Mouse (Mus musculus) neural tube, embryonic 14.5 days (tissue): ENCODE results near the gene Nin. TPM values are rescaled to one million over a fixed set of nuclear protein-coding genes. Genes with fewer than 3 reads are reported as not detected.

Experiments used
- ATAC-seq: fragments of 200-750 bp; cut with Nextera tagmentation; 2 replicates; pipeline ENCODE4 v1.8.0; 2017; ENCODE audit warnings: low read depth, mild to moderate bottlenecking, moderate TSS enrichment, moderate library complexity
- H3K27ac ChIP-seq: fragments of 300-500 bp; sonication (generic); 2 replicates; pipeline ENCODE4 v1.5.1; 2014; ENCODE audit warnings: low read depth, mild to moderate bottlenecking, control low read depth, low read length, moderate library complexity, mixed read lengths
- H3K27me3 ChIP-seq: fragments of 300-500 bp; sonication (generic); 2 replicates; pipeline ENCODE4 v1.6.1; 2014; ENCODE audit warnings: low read length; ENCODE audit not compliant: control insufficient read depth, insufficient read depth
- H3K36me3 ChIP-seq: fragments of 300-500 bp; sonication (generic); 2 replicates; pipeline ENCODE4 v1.6.1; 2014; ENCODE audit warnings: low read length, mixed read lengths; ENCODE audit not compliant: control insufficient read depth, insufficient read depth
- H3K4me1 ChIP-seq: fragments of 300-500 bp; sonication (generic); 2 replicates; pipeline ENCODE4 v1.6.1; 2014; ENCODE audit warnings: low read length; ENCODE audit not compliant: control insufficient read depth, insufficient read depth
- H3K4me2 ChIP-seq: fragments of 300-500 bp; sonication (generic); 2 replicates; pipeline ENCODE4 v1.6.1; 2014; ENCODE audit warnings: mild to moderate bottlenecking, low read depth, low read length, control low read depth
- H3K4me3 ChIP-seq: fragments of 300-500 bp; sonication (generic); 2 replicates; pipeline ENCODE4 v1.5.1; 2014; ENCODE audit warnings: low read depth, low read length, control low read depth, mixed read lengths
- H3K9ac ChIP-seq: fragments of 300-500 bp; sonication (generic); replicated peaks from 2 replicates; pipeline ENCODE4 v1.6.1; 2014; ENCODE audit warnings: low read depth, mild to moderate bottlenecking, control low read depth, low read length, mixed read lengths
- H3K9me3 ChIP-seq: fragments of 300-500 bp; sonication (generic); 2 replicates; pipeline ENCODE4 v1.6.1; 2016; ENCODE audit warnings: low read length; ENCODE audit not compliant: control insufficient read depth
- WGBS: fragments of 180-500 bp; shearing (Covaris S2); extraction: QIAGEN DNeasy Blood & Tissue Kit; methylation state at CpG from one replicate; pipeline ENCODE4 v1.1.7; 2014; 5-methylcytosine and 5-hydroxymethylcytosine counted together
- polyA plus RNA-seq: library from polyadenylated mRNA; unstranded; fragments of >200 nt; fragmentation: Nextera tagmentation; extraction: Ambion mirVana; gene quantifications from 2 replicates; pipeline ENCODE4 v1.2.1, GENCODE M21; 2014

The Nin gene
- polyA plus RNA-seq, 1 experiment from 2014 or later, result 13.9 TPM

GRCm38 (mm10) chr12:70082485-70082884 is 31.0 kb downstream of the Nin start:
- H3K9ac ChIP-seq, result no peak overlapping the region

GRCm38 (mm10) chr12:70078471-70079025 is 35.0 kb downstream of the Nin start:
- ATAC-seq, result no peak
- WGBS, result 93% methylated on average over 7 of the region's 7 CpGs
- Histone ChIP-seq H3K36me3 (no peaks in the 10 kb centered on the region), H3K9me3 (no peaks in the 10 kb centered on the region), H3K27me3 (no peaks in the 10 kb centered on the region), H3K27ac (no peak overlapping the region), H3K4me2 (no peak overlapping the region), H3K4me1 (no peaks in the 10 kb centered on the region), H3K4me3 (no peak overlapping the region), H3K9ac (no peak overlapping the region)

More at GRCm38 (mm10) chr12:70082485-70082884, 31.0 kb downstream of the Nin start:
- no peaks in the 10 kb centered on the region for H3K4me1 ChIP-seq
- no peak overlapping the region for H3K4me2 ChIP-seq
- H3K27me3 ChIP-seq, result no peaks in the 10 kb centered on the region
- no peak overlapping the region for H3K4me3 ChIP-seq
- no peak overlapping the region for H3K27ac ChIP-seq
- ATAC-seq, result no peak
- H3K9me3 ChIP-seq, result no peaks in the 10 kb centered on the region
- 92% methylated on average over 9 of the region's 9 CpGs for WGBS
- no peaks in the 10 kb centered on the region for H3K36me3 ChIP-seq

GRCm38 (mm10) chr12:70076493-70076892 is 37.0 kb downstream of the Nin start:
- ATAC-seq, result no peak
- 91% methylated on average over 11 of the region's 11 CpGs for WGBS

GRCm38 (mm10) chr12:70075001-70075400 is 38.5 kb downstream of the Nin start:
- Histone ChIP-seq H3K4me3 (no peak overlapping the region), H3K27ac (no peak overlapping the region), H3K4me1 (peaks cover 12% of the 10 kb centered on the region), H3K9ac (no peak overlapping the region), H3K27me3 (no peaks in the 10 kb centered on the region), H3K4me2 (no peak overlapping the region), H3K9me3 (no peaks in the 10 kb centered on the region), H3K36me3 (no peaks in the 10 kb centered on the region)
- ATAC-seq, result no peak
- WGBS, result 92% methylated on average over 2 of the region's 2 CpGs

More at GRCm38 (mm10) chr12:70076493-70076892, 37.0 kb downstream of the Nin start:
- no peak overlapping the region for H3K9ac ChIP-seq
- no peaks in the 10 kb centered on the region for H3K4me1 ChIP-seq
- no peak overlapping the region for H3K4me2 ChIP-seq
- no peak overlapping the region for H3K4me3 ChIP-seq
- no peak overlapping the region for H3K27ac ChIP-seq
- no peaks in the 10 kb centered on the region for H3K27me3 ChIP-seq
- no peaks in the 10 kb centered on the region for H3K36me3 ChIP-seq
- no peaks in the 10 kb centered on the region for H3K9me3 ChIP-seq

GRCm38 (mm10) chr12:70070888-70071287 is 42.6 kb downstream of the Nin start:
- ATAC-seq, result no peak
- H3K27me3 ChIP-seq, result no peaks in the 10 kb centered on the region
- H3K4me2 ChIP-seq, result no peak overlapping the region
- no peaks in the 10 kb centered on the region for H3K36me3 ChIP-seq
- 19% methylated on average over 7 of the region's 7 CpGs for WGBS
- H3K4me1 ChIP-seq, result peaks cover 43% of the 10 kb centered on the region
- H3K4me3 ChIP-seq, result no peak overlapping the region
- H3K27ac ChIP-seq, result 0 out of 2 replicates have a peak overlapping the region, but pooled peaks have one; percentile 52
- H3K9ac ChIP-seq, result no peak overlapping the region
- H3K9me3 ChIP-seq, result no peaks in the 10 kb centered on the region

GRCm38 (mm10) chr12:70070306-70070705 is 43.2 kb downstream of the Nin start:
- no peak overlapping the region for H3K9ac ChIP-seq
- H3K9me3 ChIP-seq, result no peaks in the 10 kb centered on the region
- peaks cover 43% of the 10 kb centered on the region for H3K4me1 ChIP-seq
- no peak overlapping the region for H3K4me2 ChIP-seq
- no peaks in the 10 kb centered on the region for H3K36me3 ChIP-seq
- H3K27me3 ChIP-seq, result no peaks in the 10 kb centered on the region
- H3K4me3 ChIP-seq, result no peak overlapping the region
- peak; percentile 29; the same call in 1 of the 2 replicates for ATAC-seq
- peak overlapping the region; percentile 52; the same call in 1 of the 2 replicates for H3K27ac ChIP-seq
- 10% methylated on average over 4 of the region's 4 CpGs for WGBS

GRCm38 (mm10) chr12:70068647-70069257 is 44.8 kb downstream of the Nin start:
- peak; percentile 78 for ATAC-seq
- Histone ChIP-seq H3K4me3 (no peak overlapping the region), H3K9me3 (no peaks in the 10 kb centered on the region), H3K27ac (peak overlapping the region; percentile 70), H3K4me2 (peak overlapping the region; percentile 30; the same call in 1 of the 2 replicates), H3K9ac (0 out of 2 replicates have a peak overlapping the region, but pooled peaks have one; percentile 0), H3K36me3 (no peaks in the 10 kb centered on the region), H3K4me1 (peaks cover 43% of the 10 kb centered on the region), H3K27me3 (no peaks in the 10 kb centered on the region)
- 6% methylated on average over 6 of the region's 6 CpGs for WGBS

GRCm38 (mm10) chr12:70067849-70068248 is 45.7 kb downstream of the Nin start:
- Histone ChIP-seq H3K9ac (no peak overlapping the region), H3K4me1 (peaks cover 43% of the 10 kb centered on the region), H3K4me2 (no peak overlapping the region), H3K27ac (peak overlapping the region; percentile 45), H3K36me3 (no peaks in the 10 kb centered on the region), H3K27me3 (no peaks in the 10 kb centered on the region), H3K9me3 (no peaks in the 10 kb centered on the region), H3K4me3 (no peak overlapping the region)
- 26% methylated on average over 9 of the region's 9 CpGs for WGBS
- no peak for ATAC-seq

GRCm38 (mm10) chr12:70062114-70062513 is 51.4 kb downstream of the Nin start:
- Histone ChIP-seq H3K27me3 (no peaks in the 10 kb centered on the region), H3K4me2 (no peak overlapping the region), H3K36me3 (no peaks in the 10 kb centered on the region), H3K9me3 (no peaks in the 10 kb centered on the region), H3K9ac (no peak overlapping the region), H3K27ac (no peak overlapping the region), H3K4me3 (no peak overlapping the region), H3K4me1 (peaks cover 5% of the 10 kb centered on the region; the same call in 1 of the 2 replicates)
- ATAC-seq, result 0 out of 2 replicates have a peak, but pooled peaks have one; percentile 24
- 37% methylated on average over 3 of the region's 3 CpGs for WGBS
